Mouse (Mus musculus): ENCODE results near the gene Irgm1.

DNA sequence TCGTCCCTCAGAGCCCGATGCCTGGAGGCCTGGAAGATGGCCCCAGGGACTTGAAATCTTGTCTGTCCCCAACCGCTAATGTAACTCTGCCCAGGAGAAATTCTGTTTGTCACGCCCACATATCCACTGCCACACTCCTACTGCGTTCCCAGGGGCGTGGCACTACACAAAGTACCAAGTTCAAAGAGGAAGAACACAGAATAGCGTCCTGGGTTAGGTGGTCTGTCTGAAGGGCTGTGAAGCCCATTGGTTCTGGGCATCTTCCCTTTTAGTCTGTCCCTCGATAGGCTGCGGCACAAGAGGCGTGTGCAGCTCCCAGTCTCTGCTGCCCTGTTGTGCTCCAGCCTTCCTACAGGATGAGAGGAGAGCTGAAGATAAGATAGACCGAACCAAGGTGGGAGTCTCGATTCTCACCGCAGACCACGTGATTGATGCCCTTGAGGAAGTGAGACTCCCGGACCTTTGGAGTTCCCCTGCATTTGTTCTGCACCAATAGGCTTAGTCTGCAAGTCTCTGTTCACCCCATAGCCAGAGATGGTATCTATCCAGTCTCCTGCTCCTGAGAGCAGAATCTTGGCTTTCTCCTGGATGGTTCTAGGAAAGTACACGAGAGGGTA, 33.2 kb downstream of the Irgm1 start:
- TF ChIP-seq CTCF (IDR thresholded peaks at IDR 0.05; ENCODE audit: borderline replicate concordance, extremely low read depth, insufficient read depth, insufficient read length) = no peak
- no peak for TF ChIP-seq POLR2A (IDR thresholded peaks at IDR 0.05; ENCODE audit: borderline replicate concordance, extremely low read depth, insufficient read depth, insufficient read length, poor library complexity, severe bottlenecking)
